Mouse (Mus musculus) kidney, postnatal 25 days (tissue): ENCODE measurements around the gene Olfr743.
"Not testable (repeated sequence)": the region's sequence is repeated elsewhere in the genome, so short reads cannot be mapped to it uniquely, and the experiment has no call there.

Experiments
- DNase-seq, 2 experiments: peaks; one replicate each; pipeline ENCODE4 v3.0.0; 2021; ENCODE audit warnings: mixed read lengths in 2 of 2

The Olfr743 gene

GRCm38 (mm10) chr14:50521539-50521938, at the start of gene Olfr743:
Gene Olfr743, plus strand, starts transcription at chr14:50521839.
- DNase-seq, result no peak

- no peak for DNase-seq
These were observed 49.2 kb upstream of the Olfr743 start, which contains the start of gene Olfr741 for GRCm38 (mm10) chr14:50472438-50472837. Gene Olfr741, plus strand, starts transcription at chr14:50472738.

GRCm38 (mm10) chr14:50478406-50478805, 43.2 kb upstream of the Olfr743 start:
- DNase-seq, result no peak

- no peak for DNase-seq
These were observed 18.3 kb upstream of the Olfr743 start, which contains the start of gene Olfr742 for GRCm38 (mm10) chr14:50503300-50503699. Gene Olfr742, plus strand, starts transcription at chr14:50503600.

GRCm38 (mm10) chr14:50552734-50553133, 31.1 kb downstream of the Olfr743 start:
- no peak for DNase-seq

GRCm38 (mm10) chr14:50573056-50573455, 51.4 kb downstream of the Olfr743 start:
- DNase-seq, result not testable (repeated sequence)
